Comparison of ENCODE assay signal across 17 mouse cellular contexts in genomic region chr7:91098521-91098920, GRCm38 (mm10).
"Had no signal": no experiment of that assay in that cellular context is flagged by ENCODE, and none has a peak within 500 bp of the region (broad histone marks: within the 10 kb centered on the region; RNA-seq: fewer than 3 reads in every experiment).

No protein-coding gene starts in this region.

- H3K27me3 ChIP-seq: lung, embryonic 15.5 days; megakaryocyte, embryonic 14.5 days; midbrain, embryonic 13.5 days; midbrain, embryonic 15.5 days; neural tube, embryonic 12.5 days; stomach, embryonic 15.5 days had no signal

- ATAC-seq: liver, postnatal 0 days; lung, postnatal 0 days; midbrain, embryonic 13.5 days; midbrain, embryonic 15.5 days had no signal

- H3K4me1 ChIP-seq: lung, embryonic 15.5 days; megakaryocyte, embryonic 14.5 days; midbrain, embryonic 13.5 days; midbrain, embryonic 15.5 days; neural tube, embryonic 12.5 days; stomach, embryonic 15.5 days had no signal

- H3K4me3 ChIP-seq: lung, embryonic 15.5 days; megakaryocyte, embryonic 14.5 days; midbrain, embryonic 13.5 days; midbrain, embryonic 15.5 days; neural tube, embryonic 12.5 days; stomach, embryonic 15.5 days had no signal

- DNase-seq: liver, postnatal 0 days; lung, adult 2 months; lung, postnatal 14 days; lung, postnatal 36 days; right cerebral cortex, postnatal 14 days; thymus, adult 2 months; thymus, postnatal 25 days; thymus, postnatal 4 days had no signal

- H3K27ac ChIP-seq: lung, embryonic 15.5 days; macrophage; midbrain, embryonic 13.5 days; midbrain, embryonic 15.5 days; neural tube, embryonic 12.5 days; stomach, embryonic 15.5 days; stomach, postnatal 0 days had no signal
